Mouse (Mus musculus) mouse embryonic stem cell (cell line): Measurements from ENCODE around the gene Zfp784.

Experiments
- in situ Hi-C, 2 experiments: fragments of 300-500 bp; cut with MboI; formaldehyde crosslinking; loops; 1 replicate in 1 of 2; 3 replicates in 1 of 2; pipeline ENCODE4 v1.14.3; 2019 to 2020; ENCODE audit warnings: low sequenced_read_pairs in 2 of 2, low pct_unique_long_range_greater_than_20kb in 1 of 2, mixed read lengths in 1 of 2; ENCODE audit not compliant: unreplicated experiment in 1 of 2

Zfp784 gene

DNA sequence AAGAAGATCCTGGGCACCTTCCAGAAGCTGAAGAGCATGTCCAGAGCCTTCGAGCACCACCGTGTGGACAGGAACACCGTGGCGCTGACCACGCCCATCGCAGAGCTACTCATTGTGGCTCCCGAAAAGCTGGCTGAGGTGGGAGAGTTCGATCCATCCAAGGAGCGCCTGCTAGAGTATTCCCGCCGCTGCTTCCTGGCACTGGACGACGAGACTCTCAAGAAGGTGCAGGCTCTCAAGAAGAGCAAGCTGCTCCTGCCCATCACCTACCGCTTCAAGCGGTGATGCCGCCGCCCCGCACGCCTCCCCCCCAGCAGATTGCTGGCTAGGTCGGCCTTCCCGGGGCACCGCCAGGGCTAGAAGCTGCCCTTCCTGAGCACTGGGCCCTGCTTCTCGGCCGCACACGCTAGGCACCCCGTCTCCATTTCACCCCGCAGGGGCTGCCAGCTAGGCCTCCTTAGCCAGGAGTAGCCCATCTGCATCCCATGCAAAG, 22.0 kb upstream of the Zfp784 start:
- in situ Hi-C loops, result loop anchor here in 1 of 2 experiments (5.0 kb wide), 1 partner anchor 38 kb away; the partner anchor contains the start of genes Ccdc106 and Zfp865

DNA sequence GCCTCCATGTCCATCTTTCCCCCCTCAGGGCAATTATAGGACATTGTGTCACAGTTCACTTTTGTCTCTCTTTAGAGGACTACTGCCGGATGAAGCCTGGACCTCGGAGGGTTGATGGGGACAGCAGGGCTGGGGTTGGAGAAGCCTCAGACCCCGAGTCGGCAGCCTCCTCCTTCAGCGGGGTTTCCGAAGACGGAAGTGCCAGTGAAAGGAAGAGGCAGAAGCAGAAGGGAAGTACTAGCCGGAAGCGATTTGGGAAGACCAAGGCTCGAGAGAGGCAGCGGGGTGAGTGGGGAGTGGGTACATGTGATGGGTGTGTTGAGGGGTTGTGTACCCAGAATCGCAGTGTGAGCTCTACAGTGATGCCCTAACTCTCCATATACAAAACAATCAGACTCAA, 21.2 kb upstream of the Zfp784 start:
- in situ Hi-C loops, result no loop called here

DNA sequence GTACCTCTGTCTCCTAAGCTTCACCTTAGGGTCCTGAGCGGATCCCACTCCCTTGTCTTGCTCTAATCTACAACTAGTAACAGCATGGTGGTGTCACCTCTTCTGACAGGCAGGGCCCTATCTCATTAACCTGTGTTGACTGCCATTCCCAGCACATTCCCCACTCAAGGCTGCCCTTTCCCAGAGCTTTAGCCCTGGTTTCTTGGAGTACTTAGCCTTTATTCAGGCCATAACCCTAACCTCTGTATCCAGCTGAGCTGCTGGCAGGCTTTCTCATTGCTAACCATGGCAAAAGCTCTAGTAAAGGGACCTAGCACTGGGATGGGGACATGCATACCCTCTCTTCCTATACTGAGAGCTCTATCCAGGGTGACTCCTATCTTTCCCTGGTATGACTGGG, 20.4 kb upstream of the Zfp784 start:
- in situ Hi-C loops, result no loop called here

DNA sequence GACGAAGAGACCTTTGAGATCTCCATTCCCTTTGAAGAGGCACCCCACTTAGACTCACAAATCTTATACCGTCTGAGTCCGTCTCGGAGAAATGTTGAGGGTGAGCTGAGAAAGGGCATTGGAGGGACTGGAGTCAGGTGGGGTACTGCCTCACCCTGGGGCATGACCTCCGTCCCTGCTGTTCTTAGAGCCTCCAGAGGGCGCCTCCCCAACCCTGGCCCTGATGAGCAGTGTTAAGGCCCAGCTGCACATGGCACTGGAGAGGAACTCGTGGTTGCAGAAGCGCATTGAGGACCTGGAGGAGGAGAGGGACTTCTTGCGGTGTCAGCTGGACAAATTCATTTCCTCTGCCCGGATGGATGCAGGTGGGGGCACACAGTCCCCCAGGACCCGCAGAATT, 19.6 kb upstream of the Zfp784 start:
- in situ Hi-C loops, result no loop called here

DNA sequence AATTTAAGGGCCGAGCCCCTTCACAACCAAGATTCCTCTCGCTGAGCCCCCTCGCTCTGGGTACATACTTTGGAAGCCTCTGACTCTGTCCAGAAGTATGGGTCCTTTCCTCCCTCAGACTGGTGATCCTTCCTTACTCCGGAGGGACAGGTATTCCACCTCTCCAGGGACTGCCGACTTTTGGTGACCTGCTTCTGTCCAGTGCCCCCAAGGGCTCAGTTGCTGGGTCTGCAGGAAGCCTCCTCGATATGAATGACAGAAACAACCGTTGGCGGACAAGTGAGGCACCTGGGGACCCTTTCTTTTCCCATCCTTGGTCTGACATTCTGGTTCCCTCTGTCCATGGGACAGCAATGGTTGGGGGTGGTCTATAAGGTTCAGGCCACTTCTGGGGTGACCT, 19.1 kb upstream of the Zfp784 start:
- in situ Hi-C loops, result no loop called here

DNA sequence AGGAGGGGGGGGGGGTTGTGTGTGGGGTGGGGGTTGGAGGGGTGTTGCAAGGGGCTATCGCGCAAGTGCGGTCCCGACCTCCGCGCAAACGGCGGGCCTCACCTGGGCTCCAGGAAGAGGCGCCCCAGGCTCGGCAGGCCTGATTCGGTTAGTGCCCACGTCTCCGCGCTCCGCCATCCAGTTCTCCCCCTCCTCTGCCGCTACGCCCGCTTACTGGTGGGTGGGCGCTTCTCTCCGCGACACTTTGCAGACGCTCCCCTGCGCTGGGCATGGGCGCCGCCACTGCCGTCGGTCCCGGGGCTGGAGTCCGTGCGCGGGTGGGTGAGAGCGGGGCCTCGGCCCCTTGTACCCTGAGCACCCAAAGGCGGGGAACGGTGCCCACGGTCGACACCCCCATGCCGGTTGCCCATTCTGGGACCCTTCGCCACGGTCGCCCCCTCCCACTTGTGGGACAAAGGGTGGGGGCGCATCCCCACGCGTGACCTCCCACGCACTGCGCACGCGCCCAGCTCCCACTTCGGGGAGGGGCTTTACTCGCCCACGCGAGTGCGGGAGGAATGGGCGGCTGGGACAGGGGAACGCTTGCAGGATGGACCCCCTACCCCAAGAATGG, 18.5 kb upstream of the Zfp784 start:
- in situ Hi-C loops, result no loop called here

DNA sequence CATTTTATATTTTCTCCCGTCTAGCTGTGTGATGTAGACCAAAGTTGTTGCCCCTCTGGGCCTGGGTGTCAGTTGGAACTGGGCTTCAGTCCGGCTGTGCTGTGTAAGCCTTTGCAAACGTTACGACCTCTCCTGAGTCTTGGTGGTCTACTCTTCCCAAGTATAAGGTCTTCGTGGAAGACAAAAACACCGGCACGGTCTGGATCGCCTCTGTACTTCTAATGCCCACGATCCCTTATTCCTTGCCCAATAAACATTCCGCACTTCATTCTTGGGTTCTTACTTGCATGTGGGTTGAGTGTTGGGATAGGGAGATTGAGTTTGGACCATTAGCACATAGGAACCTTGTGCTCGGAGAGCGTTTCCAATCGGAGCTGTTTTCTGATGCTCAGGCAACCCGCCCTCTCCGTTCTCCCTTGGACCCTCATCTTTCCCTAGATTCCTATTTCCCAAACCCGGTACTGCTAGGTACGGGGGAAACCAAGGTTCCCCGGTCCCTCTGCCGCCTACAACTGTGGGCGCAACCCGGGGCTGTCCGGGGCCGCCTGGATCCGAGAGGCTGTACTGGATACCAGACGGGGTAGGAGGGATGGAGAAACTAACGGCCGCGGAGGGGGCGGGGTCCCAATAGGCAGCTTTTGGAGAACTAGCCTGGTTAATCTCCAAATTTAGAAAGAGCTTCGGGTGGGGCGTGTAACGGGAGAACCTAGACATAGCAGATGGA, 15.4 kb upstream of the Zfp784 start:
- in situ Hi-C loops, result no loop called here

DNA sequence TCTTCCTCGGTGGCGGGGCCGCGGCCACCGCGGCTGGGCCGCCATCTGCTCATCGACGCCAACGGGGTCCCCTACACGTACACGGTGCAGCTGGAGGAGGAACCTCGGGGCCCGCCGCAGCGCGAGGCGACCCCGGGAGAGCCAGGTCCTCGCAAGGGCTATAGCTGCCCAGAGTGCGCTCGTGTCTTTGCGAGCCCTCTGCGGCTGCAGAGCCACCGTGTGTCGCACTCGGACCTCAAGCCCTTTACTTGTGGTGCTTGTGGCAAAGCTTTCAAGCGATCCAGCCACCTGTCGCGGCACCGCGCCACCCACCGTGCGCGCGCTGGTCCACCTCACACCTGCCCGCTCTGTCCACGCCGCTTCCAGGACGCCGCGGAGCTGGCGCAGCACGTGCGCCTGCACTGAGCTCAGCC, 14.7 kb upstream of the Zfp784 start:
- in situ Hi-C loops, result no loop called here

DNA sequence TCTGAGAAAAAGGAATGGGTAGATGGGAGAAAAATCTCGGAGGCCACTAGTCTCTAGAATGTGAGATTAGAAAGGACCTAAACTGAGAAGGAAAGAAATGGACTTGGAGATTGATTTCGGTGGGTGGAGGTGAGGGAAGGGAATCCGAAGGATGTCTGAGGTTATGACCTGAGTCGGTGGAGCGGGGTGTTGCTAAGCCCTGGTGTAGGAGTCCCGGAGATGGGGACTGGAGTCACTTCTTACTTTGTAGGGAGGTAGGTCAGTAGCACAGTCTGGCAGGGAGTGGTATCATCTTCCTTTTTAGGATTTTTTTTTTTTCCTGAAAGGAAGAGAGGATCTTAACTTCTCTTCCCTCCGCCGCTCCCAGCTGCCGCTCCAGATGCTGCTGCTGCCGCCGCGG, 14.2 kb upstream of the Zfp784 start:
- in situ Hi-C loops, result no loop called here

DNA sequence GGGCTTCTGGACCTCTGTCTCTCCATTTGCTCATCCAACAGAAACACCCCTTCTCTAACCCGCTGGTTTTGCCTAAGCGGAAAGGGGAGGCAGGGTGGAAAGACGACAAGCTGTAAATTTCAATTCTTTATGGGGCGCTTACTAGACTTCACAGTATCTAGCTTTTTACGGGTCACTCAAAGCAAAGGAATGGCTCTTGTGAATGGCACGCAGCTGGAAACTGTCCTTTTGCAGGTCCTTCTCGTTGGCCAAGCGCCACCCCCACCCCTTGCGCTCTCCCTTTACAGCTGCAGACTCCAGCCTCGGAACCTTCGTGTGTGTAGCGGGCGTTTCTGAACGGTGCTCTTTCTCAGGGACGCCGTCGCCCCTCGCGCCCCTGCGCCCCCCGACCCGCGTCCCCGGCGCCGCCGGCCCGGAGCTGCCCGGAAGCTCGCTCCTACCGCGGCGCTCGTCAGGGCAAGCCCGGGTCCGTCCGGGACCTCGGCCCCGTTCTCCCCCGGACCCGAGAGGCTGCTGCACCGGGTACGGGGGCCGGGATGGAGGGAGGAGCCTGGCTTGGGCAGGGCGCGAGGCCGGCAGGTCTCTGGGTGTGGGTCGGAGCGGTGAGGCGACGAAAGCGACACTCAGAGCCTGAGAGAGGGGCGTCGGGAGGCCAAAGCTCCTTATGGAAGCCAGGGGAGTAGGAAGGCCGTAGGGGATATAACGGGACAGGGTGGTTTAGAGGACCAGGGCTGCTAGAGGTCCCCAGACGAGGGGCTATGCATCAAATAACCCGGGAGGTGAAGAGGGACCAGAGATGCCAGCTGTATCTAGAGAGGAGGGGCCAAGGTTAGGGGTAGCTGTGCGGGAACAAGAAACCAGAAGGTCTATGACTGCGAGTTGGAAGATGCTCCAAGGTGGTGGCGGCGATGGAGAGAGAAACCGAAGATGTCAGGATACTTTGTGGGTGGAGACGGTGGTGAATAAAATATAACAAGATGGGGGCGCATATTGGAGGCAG, 13.2 kb upstream of the Zfp784 start, which contains the start of gene Zfp580:
Gene Zfp580, plus strand, starts transcription at position 346 of the 1,000 bp plus-strand sequence.
- in situ Hi-C loops, result no loop called here

DNA sequence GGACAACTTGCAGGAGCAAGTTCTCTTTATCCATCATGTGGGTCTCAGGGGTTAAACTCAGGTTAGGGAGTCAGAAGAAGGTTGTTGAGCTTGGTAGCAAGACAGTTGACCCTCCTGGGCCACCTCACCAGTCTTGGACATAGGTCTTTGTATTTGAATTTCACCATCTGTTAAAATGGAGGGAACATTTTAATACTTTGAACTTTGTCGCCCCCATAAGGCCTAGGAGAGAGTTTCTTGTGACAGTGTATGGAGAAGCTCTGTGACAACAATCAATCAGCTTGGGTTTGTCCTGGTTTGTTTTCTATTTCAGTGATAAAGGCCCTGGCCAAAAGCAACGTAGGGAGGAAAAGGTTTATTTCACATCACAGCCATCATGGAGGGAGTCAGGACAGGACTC, 9.1 kb upstream of the Zfp784 start:
- in situ Hi-C loops, result loop anchor here in 1 of 2 experiments (5.0 kb wide), 1 partner anchor 105 kb away; no protein-coding TSS in a partner anchor

DNA sequence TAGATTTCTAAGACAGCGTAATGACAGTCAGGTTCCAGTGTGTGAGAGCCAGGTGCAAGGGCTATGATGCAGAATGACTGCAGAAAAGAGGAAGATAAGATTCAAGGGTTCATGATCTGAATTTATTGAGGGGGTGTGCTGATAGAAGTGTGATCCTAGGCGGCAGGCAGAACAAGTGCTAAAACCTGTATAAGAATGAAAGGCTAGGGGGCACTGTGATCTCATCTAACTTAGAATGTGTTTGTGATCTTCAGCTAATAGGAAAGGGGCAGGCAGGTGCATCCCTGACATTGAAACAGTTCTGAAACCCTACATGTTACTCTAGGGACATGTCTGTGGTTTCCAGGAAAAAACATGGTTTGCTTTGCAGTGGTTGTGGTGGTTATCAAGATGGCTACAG, 7.9 kb upstream of the Zfp784 start:
- in situ Hi-C loops, result loop anchor here in 1 of 2 experiments (5.0 kb wide), 1 partner anchor 104 kb away; no protein-coding TSS in a partner anchor

DNA sequence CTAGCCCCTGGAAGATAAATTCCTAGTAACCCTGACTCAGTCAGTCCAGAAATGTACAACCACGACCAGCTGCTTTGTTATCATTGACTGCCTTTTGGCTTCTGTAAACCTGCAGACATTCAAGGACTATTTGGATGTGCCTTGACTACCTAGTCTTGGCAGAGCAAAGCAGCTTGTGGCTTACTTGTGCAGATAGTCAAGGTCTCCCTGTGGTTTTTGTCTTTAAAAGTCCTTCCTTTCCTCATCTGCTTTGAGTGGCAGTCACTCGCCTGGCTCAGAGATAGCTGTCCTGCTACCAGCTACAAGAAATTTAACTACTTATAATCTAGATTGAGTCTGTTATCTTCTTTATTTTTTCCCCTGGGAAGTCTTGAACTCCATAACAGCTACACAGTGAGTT, 6.7 kb upstream of the Zfp784 start:
- in situ Hi-C loops, result loop anchor here in 1 of 2 experiments (5.0 kb wide), 1 partner anchor 103 kb away; no protein-coding TSS in a partner anchor

DNA sequence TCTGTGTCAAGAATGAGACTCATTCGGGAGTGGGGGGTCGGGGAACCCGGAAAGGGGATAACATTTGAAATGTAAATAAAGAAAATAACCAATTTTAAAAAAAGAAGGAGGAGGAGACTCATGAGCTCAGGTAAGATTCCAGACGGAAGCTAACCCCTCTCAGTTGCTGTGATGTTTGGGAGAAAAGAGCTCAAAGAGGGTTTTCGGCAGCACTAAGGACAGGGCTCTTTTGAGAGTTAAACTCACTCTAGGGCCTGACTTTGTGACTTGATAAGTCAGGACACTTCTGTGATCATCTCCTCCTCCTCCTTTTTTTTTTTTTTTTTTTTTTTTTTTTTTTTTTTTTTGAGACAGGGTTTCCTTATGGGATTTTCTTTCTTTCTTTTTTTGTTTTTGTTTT, 694 bp upstream of the Zfp784 start:
- in situ Hi-C loops, result no loop called here

DNA sequence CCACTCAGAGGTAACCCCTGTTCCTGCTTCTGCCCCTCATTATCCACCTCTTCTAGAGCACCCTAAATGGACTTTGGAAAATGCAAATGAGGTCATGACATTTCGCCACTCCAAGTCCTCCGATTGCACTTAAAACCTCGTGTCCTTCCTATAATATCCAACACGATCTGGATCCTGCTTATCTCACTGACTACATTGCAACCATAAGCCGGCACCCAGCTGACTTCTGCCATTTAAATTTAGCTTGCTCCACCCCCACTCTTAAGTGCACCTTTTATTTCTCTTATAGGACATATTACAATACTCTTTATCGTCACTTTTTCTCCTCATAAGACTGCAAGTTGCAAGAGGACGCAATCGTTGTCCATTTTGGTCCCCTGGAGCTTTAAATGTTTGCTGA, 779 bp downstream of the Zfp784 start:
- in situ Hi-C loops, result no loop called here

DNA sequence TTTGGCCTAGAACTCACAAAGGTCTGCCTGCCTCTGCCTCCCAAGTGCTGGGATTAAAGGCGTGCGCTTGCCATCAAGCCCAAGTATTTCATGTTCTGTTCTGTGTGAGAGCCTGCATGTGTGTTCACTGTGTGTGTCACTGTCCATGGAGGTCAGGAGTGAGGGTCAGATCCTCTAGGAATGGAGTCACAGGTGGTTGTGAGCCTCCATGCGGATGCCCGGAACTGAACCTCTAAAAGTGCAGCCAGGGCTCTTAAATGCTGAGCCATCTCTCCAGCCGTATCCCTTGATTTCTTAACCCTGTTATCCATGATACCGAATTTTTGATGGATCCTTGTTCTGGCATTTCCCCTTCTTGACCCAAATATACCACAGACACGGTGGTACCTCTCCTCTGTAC, 1.2 kb downstream of the Zfp784 start:
- in situ Hi-C loops, result no loop called here

DNA sequence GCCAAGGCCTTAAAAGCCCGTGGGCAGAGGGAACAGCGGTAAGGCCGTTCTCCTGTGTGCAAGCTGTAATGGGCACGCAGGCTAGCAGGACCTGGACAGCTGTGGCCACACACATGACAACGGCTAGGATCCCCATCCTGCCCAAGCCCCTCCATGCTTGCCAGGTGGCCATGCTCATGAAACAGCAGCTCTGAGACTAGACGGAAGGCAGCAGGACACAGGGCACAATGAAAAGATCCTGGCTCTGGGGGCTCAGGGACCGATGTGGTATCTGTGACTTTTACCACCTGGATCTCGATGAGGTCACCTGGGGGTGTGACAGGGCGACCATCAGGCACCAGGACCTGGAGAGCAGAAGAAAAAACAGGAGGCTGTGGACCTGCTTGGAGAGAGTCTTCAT, 2.1 kb downstream of the Zfp784 start:
- in situ Hi-C loops, result no loop called here

DNA sequence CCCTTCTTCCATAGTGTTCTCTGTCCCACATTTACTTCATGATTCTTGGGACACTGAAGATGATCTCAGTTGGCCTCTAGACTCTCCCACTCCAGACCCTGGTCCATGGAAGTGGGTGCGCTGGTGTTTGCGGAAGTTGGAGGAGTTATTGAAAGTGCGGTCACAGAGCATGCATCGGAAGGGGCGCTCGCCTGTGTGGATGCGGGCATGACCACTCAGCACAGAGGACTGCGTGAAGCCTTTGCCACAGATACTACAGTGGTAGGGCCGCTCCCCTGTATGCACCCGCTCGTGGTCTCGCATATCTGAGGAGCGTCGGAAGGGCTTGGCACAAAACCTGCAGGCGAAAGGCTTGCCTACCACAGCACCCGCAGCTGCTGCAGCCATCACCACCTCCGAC, 2.6 kb downstream of the Zfp784 start:
- in situ Hi-C loops, result no loop called here

DNA sequence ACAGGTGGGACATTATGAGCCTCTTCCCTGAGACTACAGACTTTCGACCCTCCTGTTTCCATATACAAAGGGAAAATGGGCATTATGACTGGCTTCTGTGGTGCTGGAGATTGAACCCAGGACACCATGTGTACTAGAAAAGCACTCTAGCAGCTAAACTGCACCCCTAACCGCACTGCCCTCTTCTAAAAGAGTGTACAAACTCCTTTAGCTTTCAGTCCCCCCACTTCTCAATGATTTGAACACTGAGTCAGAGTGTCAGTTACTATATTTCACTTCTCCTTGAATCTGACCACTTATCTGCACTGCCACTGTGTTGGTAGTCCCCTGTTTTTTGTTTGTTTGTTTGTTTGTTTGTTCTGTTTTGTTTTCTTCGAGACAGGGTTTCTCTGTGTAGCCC, 4.4 kb downstream of the Zfp784 start, which contains the start of gene 4632433K11Rik:
Gene 4632433K11Rik, plus strand, starts transcription at position 301 of the 400 bp plus-strand sequence.
- in situ Hi-C loops, result no loop called here
